Mouse (Mus musculus): ENCODE data around the gene Snx30. TPM values are rescaled to one million over a fixed set of nuclear protein-coding genes. Genes with fewer than 3 reads are reported as not detected.

Gene Snx30
- polyA plus RNA-seq, 1 experiment from 2014 or later, result 7.0 TPM

DNA sequence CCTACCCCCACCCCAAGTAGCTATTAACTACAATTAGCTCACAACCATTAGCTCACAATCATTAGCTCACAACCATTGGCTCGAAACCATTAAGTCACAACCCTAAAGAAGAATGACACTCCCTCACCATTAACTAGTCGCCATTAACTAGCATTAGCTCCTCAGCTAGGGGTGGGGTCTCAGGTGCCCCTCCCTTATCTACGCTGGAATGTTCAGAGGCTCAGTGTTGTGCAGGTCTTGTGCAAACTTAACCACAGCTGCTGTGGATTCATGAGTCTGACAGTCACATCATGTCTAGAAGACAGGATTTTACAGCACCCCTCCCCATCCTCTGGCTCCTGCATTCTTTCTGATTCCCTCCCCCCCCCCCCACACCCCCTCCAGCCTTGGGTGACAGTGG is 122.0 kb downstream of the Snx30 start:
- no peaks in the 10 kb centered on the region for H3K4me1 ChIP-seq (replicated peaks; ENCODE audit: insufficient read depth, low read length)
- H3K27ac ChIP-seq, result no peak overlapping the region
- H3K36me3 ChIP-seq (ENCODE audit: insufficient read depth, low read length), result no peaks in the 10 kb centered on the region
- no peak for ATAC-seq (replicated peaks; ENCODE audit: low FRiP score, low read depth)
- TF ChIP-seq CTCF (IDR thresholded peaks at IDR 0.05; ENCODE audit: low read depth), result no peak
- H3K9ac ChIP-seq (ENCODE audit: low read depth, low read length), result no peak overlapping the region
- no peak overlapping the region for H3K4me2 ChIP-seq (ENCODE audit: low read length)
- no peaks in the 10 kb centered on the region for H3K27me3 ChIP-seq (ENCODE audit: insufficient read depth, low read length)
- H3K4me3 ChIP-seq (replicated peaks; ENCODE audit: low read depth, low read length), result no peak overlapping the region
- 62% methylated on average over 3 of the region's 3 CpGs for WGBS
- H3K9me3 ChIP-seq (replicated peaks; ENCODE audit: low read length), result no peaks in the 10 kb centered on the region
- no peak for DNase-seq (ENCODE audit: low spot score)

DNA sequence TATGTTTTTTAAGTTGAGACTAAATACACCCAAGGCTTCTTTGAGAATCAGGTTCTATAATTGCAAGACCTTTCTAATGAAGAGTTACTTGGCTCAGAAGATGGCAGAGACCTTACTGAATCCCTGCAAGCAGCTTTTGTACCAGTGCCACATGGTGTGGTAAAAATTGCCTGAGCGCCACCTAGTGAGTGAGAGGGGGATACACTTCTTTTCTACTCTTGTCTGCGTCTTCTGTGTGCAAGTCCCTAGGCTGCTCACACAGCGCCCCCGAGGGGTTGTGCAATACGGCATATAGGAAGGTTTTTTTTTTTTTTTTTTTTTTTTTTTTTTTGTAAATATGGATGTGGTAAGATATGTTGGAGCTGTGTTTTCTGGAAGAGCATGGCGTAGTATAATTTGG is 122.7 kb downstream of the Snx30 start:
- no peak overlapping the region for H3K4me2 ChIP-seq (ENCODE audit: low read length)
- H3K4me1 ChIP-seq (replicated peaks; ENCODE audit: insufficient read depth, low read length), result no peaks in the 10 kb centered on the region
- ATAC-seq (replicated peaks; ENCODE audit: low FRiP score, low read depth) (peak; percentile 74), DNase-seq (ENCODE audit: low spot score) (peak; percentile 81)
- H3K27ac ChIP-seq, result no peak overlapping the region
- no peaks in the 10 kb centered on the region for H3K36me3 ChIP-seq (ENCODE audit: insufficient read depth, low read length)
- H3K4me3 ChIP-seq (replicated peaks; ENCODE audit: low read depth, low read length), result no peak overlapping the region
- TF ChIP-seq CTCF (IDR thresholded peaks at IDR 0.05; ENCODE audit: low read depth), result peak; percentile 84
- no peak overlapping the region for H3K9ac ChIP-seq (ENCODE audit: low read depth, low read length)
- no peaks in the 10 kb centered on the region for H3K9me3 ChIP-seq (replicated peaks; ENCODE audit: low read length)
- 23% methylated on average over 6 of the region's 6 CpGs for WGBS
- no peaks in the 10 kb centered on the region for H3K27me3 ChIP-seq (ENCODE audit: insufficient read depth, low read length)

DNA sequence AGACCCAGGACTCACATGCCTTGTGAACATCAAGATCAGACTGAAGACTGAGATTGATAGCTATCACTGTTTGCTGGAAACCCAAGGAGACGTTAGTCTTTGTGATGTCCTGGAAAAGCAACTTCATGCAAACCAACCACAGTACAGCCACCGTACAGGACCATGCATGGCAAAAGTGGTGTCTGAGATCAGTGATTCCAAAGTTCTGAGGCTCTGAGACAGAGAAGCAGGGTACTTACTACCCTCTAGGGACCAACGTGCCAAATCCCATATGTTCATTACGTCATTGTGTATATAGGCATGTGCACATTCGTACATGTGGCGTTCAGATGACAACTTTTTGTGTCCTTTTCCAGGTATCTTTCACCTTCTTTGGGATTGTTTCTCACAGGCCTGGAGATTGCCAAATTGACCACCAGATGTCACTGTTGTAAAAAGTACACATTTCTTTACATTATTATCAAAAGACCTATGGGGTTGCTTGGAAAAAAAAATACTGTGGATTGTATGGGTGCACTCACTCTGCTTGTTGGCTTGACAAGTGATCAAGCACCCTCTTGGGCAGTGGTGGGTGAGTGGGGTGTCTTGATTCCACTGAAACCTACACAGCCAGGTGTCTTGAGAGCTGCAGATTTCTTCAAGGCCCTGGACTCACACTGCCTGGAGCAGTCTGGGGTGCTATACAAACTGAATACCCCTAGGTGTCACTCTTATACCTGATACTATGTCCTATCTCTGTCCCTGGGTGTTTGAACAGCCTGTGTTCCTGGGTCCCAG is 127.1 kb downstream of the Snx30 start:
- no peak overlapping the region for H3K4me3 ChIP-seq (replicated peaks; ENCODE audit: low read depth, low read length)
- no peak overlapping the region for H3K27ac ChIP-seq
- H3K9ac ChIP-seq (ENCODE audit: low read depth, low read length), result no peak overlapping the region
- H3K4me1 ChIP-seq (replicated peaks; ENCODE audit: insufficient read depth, low read length), result no peaks in the 10 kb centered on the region
- TF ChIP-seq CTCF (IDR thresholded peaks at IDR 0.05; ENCODE audit: low read depth), result peak; percentile 62
- ATAC-seq (replicated peaks; ENCODE audit: low FRiP score, low read depth) (peak; percentile 68), DNase-seq (ENCODE audit: low spot score) (peak; percentile 71)
- H3K9me3 ChIP-seq (replicated peaks; ENCODE audit: low read length), result no peaks in the 10 kb centered on the region
- no peak overlapping the region for H3K4me2 ChIP-seq (ENCODE audit: low read length)
- WGBS, result 55% methylated on average over 6 of the region's 6 CpGs
- H3K36me3 ChIP-seq (ENCODE audit: insufficient read depth, low read length), result no peaks in the 10 kb centered on the region
- H3K27me3 ChIP-seq (ENCODE audit: insufficient read depth, low read length), result no peaks in the 10 kb centered on the region

DNA sequence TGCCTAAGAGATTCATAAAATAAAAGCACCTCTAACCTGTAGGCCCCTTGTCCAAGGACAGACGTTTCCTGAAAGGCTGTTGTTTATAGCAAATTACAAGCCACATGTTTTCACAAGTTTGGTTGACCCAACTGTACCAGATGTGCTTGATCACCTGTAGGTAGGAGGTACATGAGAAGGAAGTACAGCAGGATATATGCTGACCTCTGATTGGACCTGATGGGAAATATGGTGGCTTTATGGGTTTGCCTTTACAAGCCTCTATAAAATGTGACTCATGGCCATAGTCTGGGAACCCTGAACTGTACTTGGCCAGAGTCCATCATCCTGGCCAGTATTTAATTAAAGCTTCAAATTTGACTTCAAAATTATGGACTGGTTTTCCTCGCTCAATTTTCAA is 131.9 kb downstream of the Snx30 start:
- 0 out of 2 replicates have a peak, but pooled peaks have one; percentile 49 for ATAC-seq (replicated peaks; ENCODE audit: low FRiP score, low read depth)
- Histone ChIP-seq H3K4me1 (replicated peaks; ENCODE audit: insufficient read depth, low read length) (no peaks in the 10 kb centered on the region), H3K36me3 (ENCODE audit: insufficient read depth, low read length) (no peaks in the 10 kb centered on the region), H3K27ac (no peak overlapping the region), H3K9me3 (replicated peaks; ENCODE audit: low read length) (no peaks in the 10 kb centered on the region), H3K4me3 (replicated peaks; ENCODE audit: low read depth, low read length) (no peak overlapping the region), H3K9ac (ENCODE audit: low read depth, low read length) (no peak overlapping the region), H3K27me3 (ENCODE audit: insufficient read depth, low read length) (no peaks in the 10 kb centered on the region), H3K4me2 (ENCODE audit: low read length) (no peak overlapping the region)
- DNase-seq (ENCODE audit: low spot score), result peak; percentile 22
- no peak for TF ChIP-seq CTCF (IDR thresholded peaks at IDR 0.05; ENCODE audit: low read depth)
- 43% methylated on average over 2 of the region's 2 CpGs for WGBS

Other genes with a start within 250 kb of the Snx30 start
- gene Hsdl2, start 224.3 kb upstream of the Snx30 start, polyA plus RNA-seq (2015; fragmentation: Nextera tagmentation; extraction: Ambion mirVana), result 40.4 and 46.6 TPM in 2 replicates
- gene E130308A19Rik, start 179.6 kb upstream of the Snx30 start, polyA plus RNA-seq (2015; fragmentation: Nextera tagmentation; extraction: Ambion mirVana), result 29.0 and 30.7 TPM in 2 replicates
- 40.2 and 45.3 TPM in 2 replicates for gene Inip, start 4.3 kb upstream of the Snx30 start, polyA plus RNA-seq (2015; fragmentation: Nextera tagmentation; extraction: Ambion mirVana)
- gene Slc46a2, start 109.2 kb downstream of the Snx30 start, polyA plus RNA-seq (2015; fragmentation: Nextera tagmentation; extraction: Ambion mirVana), result 0.08 and 0.24 TPM in 2 replicates
- gene Mup4, start 154.9 kb downstream of the Snx30 start, polyA plus RNA-seq (2015; fragmentation: Nextera tagmentation; extraction: Ambion mirVana), result not detected in 2 replicates
- gene Mup6, start 158.5 kb downstream of the Snx30 start, polyA plus RNA-seq (2015; fragmentation: Nextera tagmentation; extraction: Ambion mirVana), result not detected in 2 replicates